In the genomic region with DNA sequence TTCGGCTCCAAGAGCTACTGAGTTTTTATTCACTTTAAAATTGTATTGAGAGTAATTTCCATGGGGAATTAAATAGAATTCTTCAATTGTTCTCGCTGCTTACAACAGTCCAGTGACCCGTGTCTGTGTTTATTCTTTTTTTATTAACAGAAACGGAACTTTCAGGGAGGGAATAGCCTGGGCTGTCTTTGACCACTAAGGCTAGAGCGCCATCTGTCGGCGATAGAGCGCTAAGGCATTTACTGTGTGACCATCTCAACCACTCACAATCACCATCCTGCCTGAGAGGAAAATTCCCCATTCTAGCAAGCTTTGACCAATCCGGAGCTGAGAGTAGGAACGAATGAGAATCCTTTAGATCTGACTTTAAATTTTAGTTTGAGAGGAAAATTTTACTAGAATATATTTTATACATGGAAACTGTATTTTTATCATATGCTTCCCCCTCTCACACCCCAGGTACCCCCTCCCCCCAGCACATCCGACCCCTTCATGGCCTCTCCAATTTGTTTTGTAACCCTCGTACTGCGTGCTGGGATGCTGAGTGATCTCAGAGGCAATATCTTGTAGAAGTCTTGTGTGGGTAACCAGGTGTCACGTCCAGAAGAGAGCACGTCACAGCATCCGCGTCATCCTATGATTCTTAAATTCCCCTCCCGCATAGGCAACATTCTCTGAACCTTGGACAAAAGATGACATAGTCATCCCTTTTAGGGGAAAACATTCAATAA, we compare ENCODE assay signal across 9 mouse cellular contexts.
DNase-seq lines count a peak whose midpoint lies in the region; ATAC-seq and TF ChIP-seq lines count a peak whose summit lies in the region.
"Had no signal": no experiment of that assay in that cellular context is flagged by ENCODE, and none has a peak within 500 bp of the region (broad histone marks: within the 10 kb centered on the region; RNA-seq: fewer than 3 reads in every experiment).

No protein-coding gene starts in this region.

- no peaks in the 10 kb centered on the region for H3K36me3 ChIP-seq in E14TG2a.4 (ENCODE audit: insufficient read depth, low read length)
- H3K36me3 ChIP-seq in neural tube, embryonic 15.5 days = no peaks in the 10 kb centered on the region
- H3K36me3 ChIP-seq: liver, embryonic 15.5 days had no signal

- intact Hi-C loops in heart, postnatal 14 days (cut with DNase I) = loop anchor here (5.0 kb wide), 2 partner anchors 357 to 522 kb away; a partner anchor contains a TSS

- H3K4me1 ChIP-seq in E14TG2a.4 (replicated peaks; ENCODE audit: low read depth, low read length) = no peaks in the 10 kb centered on the region
- H3K4me1 ChIP-seq in bone marrow macrophage, adult 2 months (ENCODE audit: control insufficient read depth, insufficient read depth, low read length) = peaks cover 6% of the 10 kb centered on the region; the same call in 1 of the 2 replicates
- no peaks in the 10 kb centered on the region for H3K4me1 ChIP-seq in embryonic fibroblast, embryonic 13.5 days (ENCODE audit: control insufficient read depth, insufficient read depth, low read length)
- 0 out of 2 replicates have a peak, but pooled peaks cover 7% of the 10 kb centered on the region for H3K4me1 ChIP-seq in neural tube, embryonic 15.5 days
- H3K4me1 ChIP-seq: liver, embryonic 15.5 days had no signal

- H3K9ac ChIP-seq in neural tube, embryonic 15.5 days (replicated peaks) = no peak overlapping the region
- H3K9ac ChIP-seq: liver, embryonic 15.5 days had no signal

- no peaks in the 10 kb centered on the region for H3K9me3 ChIP-seq in E14TG2a.4 (ENCODE audit: low read length)
- H3K9me3 ChIP-seq in neural tube, embryonic 15.5 days (replicated peaks) = no peaks in the 10 kb centered on the region
- H3K9me3 ChIP-seq: liver, embryonic 15.5 days had no signal

- TF ChIP-seq CTCF in E14TG2a.4 (conservative IDR thresholded peaks at IDR 0.05; ENCODE audit: low read length) = peak; percentile 73
- TF ChIP-seq CTCF in bone marrow macrophage, adult 2 months (IDR thresholded peaks at IDR 0.05; ENCODE audit: low read depth, low read length) = peak; percentile 84
- TF ChIP-seq CTCF in embryonic fibroblast, embryonic 13.5 days (IDR thresholded peaks at IDR 0.05; ENCODE audit: borderline replicate concordance, insufficient read depth, low read length) = peak; percentile 86; the same call in 1 of the 2 replicates

- H3K4me3 ChIP-seq in E14TG2a.4 (replicated peaks; ENCODE audit: low read length) = no peak overlapping the region
- H3K4me3 ChIP-seq in bone marrow macrophage, adult 2 months (ENCODE audit: insufficient read depth, low read length) = no peak overlapping the region
- no peak overlapping the region for H3K4me3 ChIP-seq in embryonic fibroblast, embryonic 13.5 days (ENCODE audit: insufficient read depth, low read length)
- H3K4me3 ChIP-seq in neural tube, embryonic 15.5 days (replicated peaks) = no peak overlapping the region; the same call in 1 of the 2 replicates
- H3K4me3 ChIP-seq: liver, embryonic 15.5 days had no signal

- 42% methylated on average over 18 of the region's 18 CpGs for WGBS in large intestine, adult 2 months
- WGBS in neural tube, embryonic 15.5 days = 45% methylated on average over 18 of the region's 18 CpGs

- H3K4me2 ChIP-seq in neural tube, embryonic 15.5 days = peak overlapping the region; percentile 40
- H3K4me2 ChIP-seq: liver, embryonic 15.5 days had no signal

- no peak overlapping the region for H3K27ac ChIP-seq in bone marrow macrophage, adult 2 months (ENCODE audit: insufficient read depth, low read depth, low read length)
- H3K27ac ChIP-seq in embryonic fibroblast, embryonic 13.5 days (ENCODE audit: insufficient read depth, low read length) = no peak overlapping the region
- H3K27ac ChIP-seq in neural tube, embryonic 15.5 days (replicated peaks) = no peak overlapping the region
- H3K27ac ChIP-seq: liver, embryonic 15.5 days had no signal

- DNase-seq in heart, postnatal 14 days = peak; percentile 77 to 83
- peak; percentile 69 for DNase-seq in large intestine, adult 2 months (ENCODE audit: low read depth, low spot score)
- peak; percentile 61 to 65 for DNase-seq in lung, adult 18-20 months
- peak; percentile 63 for DNase-seq in thymus, postnatal 14 days

- ATAC-seq in neural tube, embryonic 15.5 days (ENCODE audit: low FRiP score) = peak; percentile 65

- no peaks in the 10 kb centered on the region for H3K27me3 ChIP-seq in E14TG2a.4 (ENCODE audit: insufficient read depth, low read length)
- H3K27me3 ChIP-seq in neural tube, embryonic 15.5 days (replicated peaks) = no peaks in the 10 kb centered on the region
- H3K27me3 ChIP-seq: liver, embryonic 15.5 days had no signal

- no peak for TF ChIP-seq POLR2A in bone marrow macrophage, adult 2 months (IDR thresholded peaks at IDR 0.05; ENCODE audit: borderline replicate concordance, low read depth, low read length)
- TF ChIP-seq POLR2A in embryonic fibroblast, embryonic 13.5 days (IDR thresholded peaks at IDR 0.05; ENCODE audit: low read depth, low read length) = no peak
